Mouse (Mus musculus): ENCODE data around the gene Vmn1r65. TPM values are rescaled to one million over a fixed set of nuclear protein-coding genes. Genes with fewer than 3 reads are reported as not detected.
"Not testable (repeated sequence)": the region's sequence is repeated elsewhere in the genome, so short reads cannot be mapped to it uniquely, and the experiment has no call there.

The Vmn1r65 gene
- not detected for polyA plus RNA-seq (2012; fragmentation: generic; extraction: Trizol)

DNA sequence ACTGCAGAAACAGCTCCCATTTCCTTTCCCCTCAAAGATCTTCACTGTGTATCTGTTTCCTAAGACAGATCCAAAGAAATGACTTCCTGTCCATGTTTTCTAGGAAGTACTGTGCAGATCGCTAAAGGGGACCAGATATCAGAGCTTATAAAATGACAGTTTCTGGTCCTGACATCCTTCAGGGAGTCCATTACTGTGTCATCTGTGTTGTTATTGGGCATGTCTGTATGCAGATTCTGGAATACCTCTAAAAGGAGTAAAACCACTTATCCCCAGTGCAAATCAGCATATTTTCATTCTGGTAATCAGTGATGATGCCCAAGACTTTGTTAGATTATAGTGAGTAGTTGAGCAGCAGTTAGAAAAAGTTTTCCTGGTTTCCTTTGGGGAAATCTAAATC is at the start of gene Vmn1r65:
Vmn1r65 (minus strand) TSS at position 101 of the 400 bp plus-strand sequence.
- H3ac ChIP-seq (ENCODE audit: control insufficient read depth, insufficient read length): no peak within 1 kb of the TSS
- no peaks in the 10 kb centered on the region for H3K36me3 ChIP-seq (ENCODE audit: control insufficient read depth, insufficient read depth)
- no peak within 1 kb of the TSS for H3K4me2 ChIP-seq (ENCODE audit: low read depth)

DNA sequence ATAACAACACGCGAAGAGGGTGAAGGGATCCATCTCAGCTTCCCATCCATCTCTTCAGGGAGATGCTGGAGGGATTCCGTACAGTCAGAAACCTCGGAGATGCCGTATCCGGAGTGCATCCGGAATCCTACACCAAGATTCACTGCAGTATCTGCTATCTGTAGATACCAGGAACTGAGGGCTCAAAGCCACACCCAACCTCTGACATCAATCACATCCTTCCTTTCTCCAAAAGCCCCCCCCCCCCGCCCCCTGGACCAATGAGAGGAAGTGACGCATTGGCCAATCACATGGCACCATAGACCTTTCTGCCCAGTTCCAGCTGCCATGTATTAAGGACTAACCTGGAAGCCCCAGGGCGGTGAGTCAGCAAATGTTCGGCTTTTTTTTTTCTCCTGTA is 34.1 kb upstream of the Vmn1r65 start, which contains the start of gene Nlrp4c:
Nlrp4c (plus strand) TSS at position 301 of the 400 bp plus-strand sequence.
- Histone ChIP-seq H3K4me2 (ENCODE audit: low read depth) (no peak within 1 kb of the TSS), H3K4me3 (no peak within 1 kb of the TSS), H3K27me3 (ENCODE audit: control insufficient read depth, insufficient read depth, insufficient read length) (no peaks in the 10 kb centered on the region), H3K79me2 (ENCODE audit: control insufficient read depth, insufficient read depth) (no peaks in the 10 kb centered on the region), H3K36me3 (ENCODE audit: control insufficient read depth, insufficient read depth) (no peaks in the 10 kb centered on the region), H3ac (ENCODE audit: control insufficient read depth, insufficient read length) (no peak within 1 kb of the TSS)
- TF ChIP-seq USF1 (IDR thresholded peaks at IDR 0.05; ENCODE audit: low read depth) (no peak), REST (IDR thresholded peaks at IDR 0.05; ENCODE audit: insufficient read depth, insufficient read length) (no peak), POLR2A (IDR thresholded peaks at IDR 0.05; ENCODE audit: insufficient read length, low read depth) (no peak), MAX (IDR thresholded peaks at IDR 0.05; ENCODE audit: low read depth) (no peak), TCF3 (IDR thresholded peaks at IDR 0.05; ENCODE audit: insufficient read length, low read depth) (no peak), POLR2AphosphoS2 (IDR thresholded peaks at IDR 0.05; ENCODE audit: insufficient read length, low read depth) (no peak), MYOD1 (IDR thresholded peaks at IDR 0.05; ENCODE audit: control insufficient read depth in 1 of 3, insufficient read length in 2 of 3, low read depth in 2 of 3) (no peak)

More for the DNA sequence above, at the start of gene Vmn1r65:
- no peak for TF ChIP-seq TCF3 (IDR thresholded peaks at IDR 0.05; ENCODE audit: insufficient read length, low read depth)
- no peak for TF ChIP-seq MYOD1 (IDR thresholded peaks at IDR 0.05; ENCODE audit: control insufficient read depth in 1 of 3, insufficient read length in 2 of 3, low read depth in 2 of 3)
- no peak for TF ChIP-seq CEBPB (IDR thresholded peaks at IDR 0.05; ENCODE audit: insufficient read depth, poor library complexity, severe bottlenecking)
- TF ChIP-seq TCF12 (IDR thresholded peaks at IDR 0.05; ENCODE audit: insufficient read depth, poor library complexity, severe bottlenecking): no peak
- TF ChIP-seq MAX (IDR thresholded peaks at IDR 0.05; ENCODE audit: low read depth): no peak
- TF ChIP-seq SRF (IDR thresholded peaks at IDR 0.05; ENCODE audit: control insufficient read depth, insufficient read length, low read depth): no peak
- Histone ChIP-seq H3K79me2 (ENCODE audit: control insufficient read depth, insufficient read depth) (no peaks in the 10 kb centered on the region), H3K4me3 (no peak within 1 kb of the TSS), H3K27me3 (ENCODE audit: control insufficient read depth, insufficient read depth, insufficient read length) (no peaks in the 10 kb centered on the region)

DNA sequence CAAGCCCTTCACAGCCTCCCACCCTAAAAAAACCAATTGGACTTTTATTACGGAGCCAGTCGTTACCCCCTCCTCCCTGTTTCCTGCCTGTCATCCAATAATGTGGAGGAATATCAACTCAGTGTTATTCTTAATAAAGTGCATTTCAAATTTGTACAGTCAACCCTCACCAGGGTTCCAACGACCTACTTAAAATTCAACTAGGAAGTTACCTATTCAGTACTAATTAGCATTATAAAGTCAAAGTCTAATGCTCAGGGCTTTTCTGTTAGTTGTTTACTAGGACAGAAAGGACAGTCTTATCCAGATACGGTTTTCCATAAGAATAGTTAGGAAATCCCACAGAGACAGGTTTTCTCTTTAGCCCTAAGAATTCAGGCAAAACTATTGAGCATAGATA is 28.4 kb downstream of the Vmn1r65 start:
- H3ac ChIP-seq (ENCODE audit: control insufficient read depth, insufficient read length): not testable (repeated sequence)

DNA sequence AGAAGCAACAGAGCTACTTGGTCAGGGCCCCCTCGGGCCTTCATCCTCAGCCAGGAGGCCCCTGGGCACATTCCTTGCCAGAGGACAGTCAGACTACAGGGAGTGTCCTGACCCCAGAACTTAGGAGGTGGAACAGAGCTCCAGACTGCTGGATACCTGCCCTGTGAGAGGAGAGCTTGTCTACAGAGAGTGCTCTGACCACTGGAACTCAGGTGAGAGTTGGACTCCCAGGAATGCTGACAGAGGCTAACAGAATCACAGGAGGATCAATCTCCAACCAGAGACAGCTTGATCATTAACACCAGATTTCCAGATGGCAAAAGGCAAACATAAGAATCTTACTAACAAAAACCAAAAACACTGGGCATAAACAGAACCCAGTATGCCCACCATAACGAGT is 38.3 kb downstream of the Vmn1r65 start:
- not testable (repeated sequence) for H3K4me3 ChIP-seq; H3K27me3 ChIP-seq (ENCODE audit: control insufficient read depth, insufficient read depth, insufficient read length); H3K79me2 ChIP-seq (ENCODE audit: control insufficient read depth, insufficient read depth); H3K4me2 ChIP-seq (ENCODE audit: low read depth); H3K36me3 ChIP-seq (ENCODE audit: control insufficient read depth, insufficient read depth); H3ac ChIP-seq (ENCODE audit: control insufficient read depth, insufficient read length)

More for the DNA sequence above, 28.4 kb downstream of the Vmn1r65 start:
- H3K79me2 ChIP-seq (ENCODE audit: control insufficient read depth, insufficient read depth); H3K27me3 ChIP-seq (ENCODE audit: control insufficient read depth, insufficient read depth, insufficient read length); H3K4me3 ChIP-seq; H3K36me3 ChIP-seq (ENCODE audit: control insufficient read depth, insufficient read depth); H3K4me2 ChIP-seq (ENCODE audit: low read depth): not testable (repeated sequence)

Other genes with a start within 250 kb of the Vmn1r65 start
- not detected for gene Vmn1r63, start 205.6 kb downstream of the Vmn1r65 start, polyA plus RNA-seq (2012; fragmentation: generic; extraction: Trizol)
- not detected for gene Vmn1r64, start 126.5 kb downstream of the Vmn1r65 start, polyA plus RNA-seq (2012; fragmentation: generic; extraction: Trizol)
- gene Nlrp4c, start 34.2 kb upstream of the Vmn1r65 start, polyA plus RNA-seq (2012; fragmentation: generic; extraction: Trizol): not detected
- 46.6 TPM for gene Zfp787, start 145.0 kb upstream of the Vmn1r65 start, polyA plus RNA-seq (2012; fragmentation: generic; extraction: Trizol)
- 29.2 TPM for gene Zfp444, start 161.2 kb upstream of the Vmn1r65 start, polyA plus RNA-seq (2012; fragmentation: generic; extraction: Trizol)
- not detected for gene Galp, start 186.1 kb upstream of the Vmn1r65 start, polyA plus RNA-seq (2012; fragmentation: generic; extraction: Trizol)
- not detected for gene Zscan5b, start 211.3 kb upstream of the Vmn1r65 start, polyA plus RNA-seq (2012; fragmentation: generic; extraction: Trizol)
- not detected for gene Epp13, start 241.7 kb upstream of the Vmn1r65 start, polyA plus RNA-seq (2012; fragmentation: generic; extraction: Trizol)

Measured in myocyte (in vitro differentiated cells).